Mouse (Mus musculus) cerebellum, adult 2 months (tissue): ENCODE data around the gene Hrh2. TPM values are rescaled to one million over a fixed set of nuclear protein-coding genes. Genes with fewer than 3 reads are reported as not detected.
A peak's percentile ranks its signal among the peaks of the same experiment; 100 is the strongest.

Experiments used
- DNase-seq, 2 experiments: peaks; one replicate each; pipeline ENCODE4 v3.0.0; 2021
- H3K27ac ChIP-seq: fragments of 200-500 bp; 2 replicates; pipeline ENCODE4 v1.5.1; 2012; ENCODE audit warnings: low read length, control low read depth, inconsistent platforms; ENCODE audit not compliant: insufficient read depth
- H3K27me3 ChIP-seq: fragments of 200-500 bp; 2 replicates; pipeline ENCODE4 v1.6.1; 2012; ENCODE audit warnings: inconsistent platforms, mild to moderate bottlenecking, low read length, moderate library complexity; ENCODE audit not compliant: control insufficient read depth, insufficient read depth
- H3K4me1 ChIP-seq: fragments of 200-500 bp; 2 replicates; pipeline ENCODE4 v1.6.1; 2011; ENCODE audit warnings: low read length; ENCODE audit not compliant: control insufficient read depth, insufficient read depth
- H3K4me3 ChIP-seq: fragments of 200-500 bp; replicated peaks from 2 replicates; pipeline ENCODE3; 2011; ENCODE audit warnings: mild to moderate bottlenecking, low read depth, low read length, control low read depth; ENCODE audit not compliant: insufficient read depth
- CTCF ChIP-seq: fragments of 200-500 bp; IDR thresholded peaks from 2 replicates; pipeline ENCODE4 v1.5.1; 2011; ENCODE audit warnings: low read depth, mild to moderate bottlenecking, control low read depth, low read length, moderate library complexity, borderline replicate concordance; ENCODE audit not compliant: insufficient read depth
- POLR2A ChIP-seq: fragments of 200-500 bp; IDR thresholded peaks from 2 replicates; pipeline ENCODE4 v1.6.1; 2011; ENCODE audit warnings: low read length, control low read depth, borderline replicate concordance; ENCODE audit not compliant: insufficient read depth
- WGBS: fragments of 180-500 bp; shearing (Covaris S2); methylation state at CpG from one replicate; pipeline ENCODE4 v1.1.7; 2018; 5-methylcytosine and 5-hydroxymethylcytosine counted together
- polyA plus RNA-seq: library from polyadenylated mRNA; depleted of rRNA; stranded (reverse); fragments of >200 nt; gene quantifications from 2 replicates; pipeline ENCODE4 v1.2.3, GENCODE M21; 2012

Gene Hrh2
- polyA plus RNA-seq, 1 experiment, result 6.5 TPM

DNA sequence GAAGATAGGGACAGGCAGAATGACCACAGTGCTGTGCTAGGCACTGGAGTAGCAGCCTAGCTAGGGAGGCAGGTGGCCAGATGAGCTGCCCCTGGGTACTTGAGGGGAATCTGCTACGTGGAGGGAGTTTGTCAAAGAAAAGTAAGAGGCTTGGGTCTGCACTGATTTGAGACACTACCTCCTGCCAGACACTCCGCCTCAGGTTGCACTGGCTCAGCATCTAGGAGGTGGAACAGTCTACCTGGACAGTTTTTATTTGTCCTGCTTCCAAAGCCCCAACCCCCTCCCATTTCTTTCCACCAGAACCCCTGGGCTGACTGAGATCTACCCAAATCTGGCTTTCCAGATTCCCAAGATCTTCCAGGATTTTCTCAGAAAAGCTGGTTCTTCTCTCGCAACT lies 748 bp upstream of the Hrh2 start:
- no peak for DNase-seq
- H3K27ac ChIP-seq, result no peak overlapping the region
- 90% methylated on average over 3 of the region's 3 CpGs for WGBS
- no peak overlapping the region for H3K4me3 ChIP-seq
- no peaks in the 10 kb centered on the region for H3K27me3 ChIP-seq
- no peak for TF ChIP-seq CTCF
- H3K4me1 ChIP-seq, result peaks cover 4% of the 10 kb centered on the region; the same call in 1 of the 2 replicates

GRCm38 (mm10) chr13:54193580-54193979 lies 1.7 kb downstream of the Hrh2 start:
- no peak for DNase-seq
- Histone ChIP-seq H3K4me1 (peaks cover 4% of the 10 kb centered on the region; the same call in 1 of the 2 replicates), H3K27me3 (no peaks in the 10 kb centered on the region), H3K4me3 (no peak overlapping the region), H3K27ac (no peak overlapping the region)
- 72% methylated on average over 5 of the region's 5 CpGs for whole genome bisulfite sequencing
- no peak for TF ChIP-seq CTCF
- TF ChIP-seq POLR2A, result no peak

DNA sequence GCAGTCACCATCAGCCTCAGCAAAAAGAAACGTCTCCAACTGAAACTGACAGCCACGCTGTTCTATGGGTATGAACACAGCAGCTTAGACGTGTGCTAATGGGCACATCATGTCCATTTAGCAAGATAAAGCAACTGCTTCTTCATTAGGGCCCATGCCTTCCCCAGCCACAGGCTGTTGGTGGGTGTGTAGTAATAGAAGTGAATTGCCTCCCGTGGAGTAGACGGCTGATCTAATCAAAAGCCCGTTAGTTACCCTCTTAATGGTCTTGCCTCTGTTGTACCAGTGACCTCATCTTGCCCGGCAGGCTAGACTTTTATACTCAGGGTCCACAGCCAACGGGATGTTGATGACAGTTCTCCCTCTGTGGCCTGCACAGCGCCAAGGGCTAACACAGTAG lies 7.1 kb downstream of the Hrh2 start:
- H3K27ac ChIP-seq, result no peak overlapping the region
- H3K4me1 ChIP-seq, result peaks cover 4% of the 10 kb centered on the region; the same call in 1 of the 2 replicates
- no peak for DNase-seq
- no peaks in the 10 kb centered on the region for H3K27me3 ChIP-seq
- TF ChIP-seq POLR2A, result no peak
- no peak for TF ChIP-seq CTCF
- WGBS, result 81% methylated on average over 9 of the region's 9 CpGs
- H3K4me3 ChIP-seq, result no peak overlapping the region

DNA sequence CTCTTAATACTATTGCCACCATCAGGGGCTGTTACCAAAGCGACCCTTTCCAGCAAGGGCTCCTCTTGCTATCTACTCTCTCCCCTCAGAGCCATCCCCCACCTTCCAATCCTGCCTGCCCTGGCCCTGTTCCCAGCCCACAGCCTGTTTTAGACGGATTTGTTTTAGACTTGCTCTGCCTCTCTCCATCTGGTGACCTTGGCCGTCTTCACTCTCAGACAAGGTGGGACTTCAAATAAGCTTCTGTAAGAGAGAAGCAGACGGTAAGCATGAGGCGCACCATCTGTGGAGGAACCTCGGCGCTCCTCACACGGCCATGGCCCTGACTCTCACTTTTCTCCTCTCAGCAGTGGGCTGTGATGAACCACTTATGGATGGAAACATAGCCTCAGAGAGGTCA lies 10.5 kb downstream of the Hrh2 start:
- TF ChIP-seq POLR2A (no peak), CTCF (no peak)
- peak; percentile 70 to 78 for DNase-seq
- no peaks in the 10 kb centered on the region for H3K27me3 ChIP-seq
- H3K4me1 ChIP-seq, result peaks cover 4% of the 10 kb centered on the region; the same call in 1 of the 2 replicates
- H3K27ac ChIP-seq, result no peak overlapping the region
- WGBS, result 13% methylated on average over 8 of the region's 8 CpGs
- no peak overlapping the region for H3K4me3 ChIP-seq

GRCm38 (mm10) chr13:54203419-54203818 lies 11.5 kb downstream of the Hrh2 start:
- 97% methylated on average over 2 of the region's 2 CpGs for WGBS
- peaks cover 4% of the 10 kb centered on the region; the same call in 1 of the 2 replicates for H3K4me1 ChIP-seq
- no peak overlapping the region for H3K27ac ChIP-seq
- no peak overlapping the region for H3K4me3 ChIP-seq
- H3K27me3 ChIP-seq, result no peaks in the 10 kb centered on the region
- DNase-seq, result no peak
- TF ChIP-seq POLR2A, result no peak
- no peak for TF ChIP-seq CTCF

DNA sequence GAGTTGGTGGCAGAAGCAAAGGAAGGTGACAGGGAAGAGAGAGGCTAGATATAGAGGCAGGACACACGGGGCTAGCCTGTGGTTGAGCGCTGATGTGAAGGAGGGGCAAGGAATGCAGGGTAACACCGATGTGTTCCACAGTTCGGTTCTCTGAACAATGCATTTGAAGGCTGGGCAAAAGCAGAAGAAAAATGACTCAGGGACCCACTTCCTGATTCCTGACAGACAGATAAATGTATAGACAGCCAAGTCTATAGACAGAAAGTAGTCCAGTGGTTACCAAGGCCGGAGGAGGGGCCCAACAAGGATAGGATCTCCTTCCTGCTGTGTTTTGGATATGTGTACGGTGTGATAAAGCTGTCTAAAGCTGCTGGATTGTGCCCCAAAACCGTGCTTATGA lies 13.3 kb downstream of the Hrh2 start:
- TF ChIP-seq CTCF, result no peak
- H3K4me3 ChIP-seq, result no peak overlapping the region
- WGBS, result 90% methylated on average over 7 of the region's 7 CpGs
- H3K27ac ChIP-seq, result no peak overlapping the region
- DNase-seq, result no peak
- H3K4me1 ChIP-seq, result peaks cover 4% of the 10 kb centered on the region; the same call in 1 of the 2 replicates
- no peaks in the 10 kb centered on the region for H3K27me3 ChIP-seq

DNA sequence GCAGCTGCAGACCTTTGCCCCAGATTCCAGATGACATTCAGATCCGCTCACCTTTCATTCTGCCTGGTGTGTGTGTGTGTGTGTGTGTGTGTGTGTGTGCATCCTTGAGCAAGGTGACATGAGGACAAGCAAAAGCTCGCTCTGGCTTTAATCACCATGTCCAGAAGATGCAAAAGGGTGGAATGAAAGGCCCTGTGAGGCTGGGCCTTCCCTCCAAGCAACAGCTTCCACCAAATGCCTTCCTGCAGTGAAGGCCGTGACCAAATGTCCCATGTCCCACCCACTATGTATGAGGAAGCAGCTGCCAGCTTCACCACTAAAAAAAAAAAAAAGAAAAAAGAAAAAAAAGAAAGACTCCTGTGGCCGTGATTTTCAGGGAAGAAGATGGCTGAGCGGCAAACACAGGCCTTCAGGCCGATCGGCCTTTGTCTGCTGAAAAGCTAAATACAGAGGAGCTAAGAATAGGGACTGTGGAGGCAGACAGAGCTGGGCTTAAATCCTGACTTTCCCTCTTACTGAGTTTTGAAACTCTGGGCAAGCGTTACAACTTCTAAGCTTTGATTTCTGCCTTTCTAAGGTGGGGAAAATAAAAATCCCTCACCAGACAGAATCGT lies 14.3 kb downstream of the Hrh2 start:
- H3K27ac ChIP-seq, result no peak overlapping the region
- WGBS, result 84% methylated on average over 9 of the region's 9 CpGs

GRCm38 (mm10) chr13:54209476-54210253 lies 17.7 kb downstream of the Hrh2 start:
- H3K4me3 ChIP-seq, result no peak overlapping the region
- no peak for TF ChIP-seq CTCF
- no peak for TF ChIP-seq POLR2A
- H3K27ac ChIP-seq, result no peak overlapping the region
- 66% methylated on average over 8 of the region's 8 CpGs for WGBS
- DNase-seq, result no peak
- H3K4me1 ChIP-seq, result no peaks in the 10 kb centered on the region
- no peaks in the 10 kb centered on the region for H3K27me3 ChIP-seq

More for the DNA sequence above, 14.3 kb downstream of the Hrh2 start:
- TF ChIP-seq CTCF (no peak), POLR2A (no peak)
- no peak for DNase-seq
- Histone ChIP-seq H3K4me1 (peaks cover 4% of the 10 kb centered on the region; the same call in 1 of the 2 replicates), H3K27me3 (no peaks in the 10 kb centered on the region), H3K4me3 (no peak overlapping the region)
